Mouse (Mus musculus) kidney, embryonic 16.5 days (tissue): ENCODE results near the gene Isg20l2. TPM values are rescaled to one million over a fixed set of nuclear protein-coding genes. Genes with fewer than 3 reads are reported as not detected.

Source experiments
- ATAC-seq: fragments of 200-750 bp; cut with Nextera tagmentation; 2 replicates; pipeline ENCODE4 v1.8.0; 2017; ENCODE audit warnings: moderate TSS enrichment; ENCODE audit not compliant: low FRiP score, low TSS enrichment
- H3K27ac ChIP-seq: fragments of 300-500 bp; sonication (generic); 2 replicates; pipeline ENCODE4 v1.5.1; 2014; ENCODE audit warnings: low read length
- H3K27me3 ChIP-seq: fragments of 300-500 bp; sonication (generic); 2 replicates; pipeline ENCODE4 v1.6.1; 2014; ENCODE audit warnings: low read length, control low read depth, mixed read lengths; ENCODE audit not compliant: insufficient read depth
- H3K36me3 ChIP-seq: fragments of 300-500 bp; sonication (generic); 2 replicates; pipeline ENCODE4 v1.6.1; 2014; ENCODE audit warnings: low read length, control low read depth, mixed read lengths; ENCODE audit not compliant: insufficient read depth
- H3K4me1 ChIP-seq: fragments of 300-500 bp; sonication (generic); 2 replicates; pipeline ENCODE4 v1.6.1; 2014; ENCODE audit warnings: low read length, control low read depth, mixed read lengths; ENCODE audit not compliant: insufficient read depth
- H3K4me2 ChIP-seq: fragments of 300-500 bp; sonication (generic); replicated peaks from 2 replicates; pipeline ENCODE4 v1.6.1; 2014; ENCODE audit warnings: low read depth, low read length
- H3K4me3 ChIP-seq: fragments of 300-500 bp; sonication (generic); 2 replicates; pipeline ENCODE4 v1.5.1; 2014; ENCODE audit warnings: mild to moderate bottlenecking, low read length
- H3K9ac ChIP-seq: fragments of 300-500 bp; sonication (generic); replicated peaks from 2 replicates; pipeline ENCODE4 v1.6.1; 2014; ENCODE audit warnings: low read length
- H3K9me3 ChIP-seq: fragments of 300-500 bp; sonication (generic); 2 replicates; pipeline ENCODE4 v1.6.1; 2016; ENCODE audit warnings: low read length, control low read depth
- WGBS: fragments of 180-500 bp; shearing (Covaris S2); extraction: QIAGEN DNeasy Blood & Tissue Kit; methylation state at CpG from one replicate; pipeline ENCODE4 v1.1.7; 2014; 5-methylcytosine and 5-hydroxymethylcytosine counted together
- polyA plus RNA-seq: library from polyadenylated mRNA; unstranded; fragments of >200 nt; fragmentation: Nextera tagmentation; extraction: Ambion mirVana; gene quantifications from 2 replicates; pipeline ENCODE4 v1.2.1, GENCODE M21; 2015

Isg20l2 gene
- polyA plus RNA-seq, 1 experiment from 2014 or later, result 60.2 TPM

DNA sequence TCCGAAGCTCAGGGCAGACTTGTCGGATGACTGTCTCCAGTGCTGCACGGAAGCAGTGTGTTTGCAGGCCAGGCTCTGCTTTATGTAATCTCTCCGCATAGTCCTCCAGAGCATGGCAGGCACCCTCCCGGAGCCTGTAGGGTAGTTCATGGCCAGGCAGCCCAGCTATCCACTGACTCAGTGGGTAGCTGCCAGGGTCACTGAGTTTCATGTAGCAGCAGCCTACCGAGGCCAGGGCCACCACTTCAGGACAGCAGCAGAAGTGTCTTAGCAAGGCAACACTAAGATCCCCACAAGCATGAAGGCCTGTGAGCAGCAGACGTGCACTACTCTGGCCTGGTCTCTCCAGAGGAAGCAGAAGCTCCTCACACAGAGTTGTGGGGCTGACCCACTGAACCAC, 5.1 kb upstream of the Isg20l2 start:
- no peaks in the 10 kb centered on the region for H3K27me3 ChIP-seq
- no peak overlapping the region for H3K4me3 ChIP-seq
- H3K4me1 ChIP-seq, result peaks cover 9% of the 10 kb centered on the region
- H3K9ac ChIP-seq, result no peak overlapping the region
- H3K4me2 ChIP-seq, result no peak overlapping the region
- H3K36me3 ChIP-seq, result peaks cover 50% of the 10 kb centered on the region
- H3K27ac ChIP-seq, result no peak overlapping the region
- no peak for ATAC-seq
- 88% methylated on average over 7 of the region's 7 CpGs for WGBS
- no peaks in the 10 kb centered on the region for H3K9me3 ChIP-seq

- Histone ChIP-seq H3K9ac (no peak overlapping the region), H3K9me3 (no peaks in the 10 kb centered on the region), H3K4me3 (no peak overlapping the region), H3K4me1 (peaks cover 22% of the 10 kb centered on the region), H3K27me3 (no peaks in the 10 kb centered on the region), H3K27ac (no peak overlapping the region), H3K4me2 (no peak overlapping the region), H3K36me3 (peaks cover 51% of the 10 kb centered on the region)
- no peak for ATAC-seq
- WGBS, result 91% methylated on average over 5 of the region's 5 CpGs
These were observed 2.7 kb upstream of the Isg20l2 start for GRCm38 (mm10) chr3:87927452-87927851.

DNA sequence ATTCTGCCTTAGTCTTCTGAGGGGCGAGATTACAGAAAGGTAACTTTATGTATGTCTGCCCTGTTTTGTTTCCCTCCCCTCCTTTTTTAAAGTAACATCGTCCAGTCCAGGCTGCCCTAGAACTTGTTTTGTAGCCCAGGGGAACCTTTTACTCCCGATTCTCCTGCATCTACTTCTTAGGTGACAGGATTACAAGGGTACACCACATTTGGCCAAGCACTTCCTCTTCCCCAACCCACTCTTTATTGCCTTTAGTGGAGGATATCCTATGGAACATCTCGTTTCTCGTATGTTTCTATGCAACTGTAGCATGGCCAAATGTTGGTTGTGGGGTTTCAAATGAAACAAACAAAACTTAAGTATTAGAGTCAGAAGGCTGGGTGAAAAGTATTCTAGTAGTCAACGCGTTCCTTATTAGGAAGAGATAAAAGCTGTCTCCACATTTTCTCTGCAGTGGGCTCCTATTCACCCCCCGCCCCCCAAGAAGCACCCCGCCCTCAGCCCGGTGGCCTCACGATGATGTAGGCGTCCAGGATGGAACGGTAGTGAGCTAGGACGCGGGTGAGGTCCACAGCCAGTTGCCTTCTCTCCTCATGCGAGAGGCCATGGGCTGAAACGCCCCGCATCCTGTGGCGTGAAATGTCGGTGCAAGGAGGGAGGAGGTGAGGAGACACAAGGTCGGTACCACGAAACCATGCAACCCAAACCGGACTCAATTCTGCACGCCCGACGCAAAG, 605 bp upstream of the Isg20l2 start:
- Histone ChIP-seq H3K9ac (peak overlapping the region; percentile 84), H3K27me3 (no peaks in the 10 kb centered on the region), H3K9me3 (no peaks in the 10 kb centered on the region), H3K4me3 (peak overlapping the region; percentile 94), H3K4me2 (peak overlapping the region; percentile 86), H3K36me3 (peaks cover 40% of the 10 kb centered on the region), H3K4me1 (peaks cover 22% of the 10 kb centered on the region), H3K27ac (peak overlapping the region; percentile 75)
- ATAC-seq, result peak; percentile 47; the same call in 1 of the 2 replicates
- 4% methylated on average over 26 of the region's 26 CpGs for WGBS

DNA sequence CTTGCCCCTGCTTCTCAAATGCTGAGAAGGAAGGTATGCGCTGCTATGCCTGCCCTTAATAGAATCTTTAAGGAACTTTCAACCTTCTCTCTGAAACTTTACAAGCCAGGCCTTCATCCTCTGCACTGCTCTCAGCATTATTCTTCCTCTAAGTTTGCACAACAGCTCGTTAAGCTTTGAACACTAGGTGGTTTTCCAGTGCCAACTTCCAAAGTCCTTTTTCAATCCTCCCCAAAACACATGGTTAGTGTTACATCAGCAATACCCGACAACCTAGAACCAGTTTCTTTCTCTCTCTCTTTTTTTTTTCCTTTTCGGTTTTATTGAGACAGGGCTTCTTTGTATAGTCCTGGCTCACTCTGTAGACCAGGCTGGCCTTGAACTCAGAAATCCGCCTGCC, 3.9 kb downstream of the Isg20l2 start:
- H3K9ac ChIP-seq, result no peak overlapping the region
- no peaks in the 10 kb centered on the region for H3K9me3 ChIP-seq
- WGBS, result 82% methylated on average over 5 of the region's 5 CpGs
- H3K4me3 ChIP-seq, result no peak overlapping the region
- no peaks in the 10 kb centered on the region for H3K27me3 ChIP-seq
- H3K4me2 ChIP-seq, result no peak overlapping the region
- H3K4me1 ChIP-seq, result peaks cover 30% of the 10 kb centered on the region
- no peak overlapping the region for H3K27ac ChIP-seq
- H3K36me3 ChIP-seq, result peaks cover 43% of the 10 kb centered on the region
- no peak for ATAC-seq

DNA sequence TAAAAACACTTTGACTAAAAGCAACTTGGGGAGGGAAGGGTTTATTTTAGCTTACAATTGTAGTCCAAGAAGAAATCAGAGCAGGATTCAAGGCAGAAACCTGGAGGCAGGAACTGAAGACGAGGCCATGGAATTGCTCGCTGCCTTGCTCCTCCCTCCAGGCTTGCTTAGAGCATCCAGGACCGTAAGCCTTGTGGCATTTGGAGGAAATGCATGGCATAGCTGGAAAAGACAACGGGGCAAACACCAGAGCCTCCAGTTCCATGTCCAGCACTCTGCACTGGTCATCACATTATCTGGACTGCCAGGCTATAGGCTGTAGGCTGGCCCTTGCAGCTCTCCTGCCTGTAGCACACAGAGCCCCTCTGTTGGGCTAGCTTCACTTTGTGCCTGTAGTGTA, 4.4 kb downstream of the Isg20l2 start:
- H3K9me3 ChIP-seq, result no peaks in the 10 kb centered on the region
- no peak overlapping the region for H3K4me2 ChIP-seq
- H3K4me3 ChIP-seq, result no peak overlapping the region
- peaks cover 47% of the 10 kb centered on the region for H3K36me3 ChIP-seq
- H3K4me1 ChIP-seq, result peaks cover 26% of the 10 kb centered on the region
- 69% methylated on average over 4 of the region's 4 CpGs for WGBS
- H3K27ac ChIP-seq, result no peak overlapping the region
- H3K27me3 ChIP-seq, result no peaks in the 10 kb centered on the region
- ATAC-seq, result no peak
- no peak overlapping the region for H3K9ac ChIP-seq

DNA sequence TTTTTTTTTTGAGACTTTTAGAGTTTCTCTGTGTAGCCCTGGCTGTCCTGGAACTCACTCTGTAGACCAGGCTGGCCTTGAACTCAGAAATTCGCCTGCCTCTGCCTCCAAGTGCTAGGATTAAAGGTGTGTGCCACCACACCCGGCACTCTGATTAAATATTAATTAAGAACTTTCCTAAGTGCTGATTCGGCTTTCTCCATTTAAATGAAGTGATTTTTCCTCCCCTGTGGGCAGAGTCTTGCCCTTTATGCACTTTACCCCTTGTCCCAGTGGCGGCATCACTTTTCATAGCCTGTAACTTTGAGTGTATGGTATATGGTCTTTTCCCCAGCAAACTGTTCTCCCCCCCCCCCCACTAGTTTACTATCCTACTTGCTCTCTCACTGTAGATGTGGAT, 5.1 kb downstream of the Isg20l2 start:
- H3K36me3 ChIP-seq, result peaks cover 54% of the 10 kb centered on the region
- ATAC-seq, result no peak
- WGBS, result 73% methylated on average over 4 of the region's 4 CpGs

GRCm38 (mm10) chr3:87935776-87936175, 5.7 kb downstream of the Isg20l2 start:
- Histone ChIP-seq H3K9me3 (no peaks in the 10 kb centered on the region), H3K9ac (0 out of 2 replicates have a peak overlapping the region, but pooled peaks have one; percentile 10), H3K4me2 (no peak overlapping the region), H3K27ac (no peak overlapping the region), H3K27me3 (no peaks in the 10 kb centered on the region), H3K4me3 (no peak overlapping the region), H3K36me3 (peaks cover 57% of the 10 kb centered on the region), H3K4me1 (peaks cover 26% of the 10 kb centered on the region)
- 98% methylated on average over 2 of the region's 2 CpGs for WGBS
- ATAC-seq, result peak; percentile 40

More for the DNA sequence above, 5.1 kb downstream of the Isg20l2 start:
- Histone ChIP-seq H3K9ac (no peak overlapping the region), H3K27me3 (no peaks in the 10 kb centered on the region), H3K4me1 (peaks cover 26% of the 10 kb centered on the region), H3K27ac (no peak overlapping the region), H3K9me3 (no peaks in the 10 kb centered on the region), H3K4me2 (no peak overlapping the region), H3K4me3 (no peak overlapping the region)

- Histone ChIP-seq H3K4me1 (peaks cover 17% of the 10 kb centered on the region), H3K9me3 (no peaks in the 10 kb centered on the region), H3K4me2 (no peak overlapping the region), H3K27ac (no peak overlapping the region), H3K9ac (no peak overlapping the region), H3K36me3 (peaks cover 55% of the 10 kb centered on the region), H3K27me3 (no peaks in the 10 kb centered on the region), H3K4me3 (no peak overlapping the region)
- WGBS, result 68% methylated on average over 5 of the region's 5 CpGs
- ATAC-seq, result no peak
These were observed 10.5 kb downstream of the Isg20l2 start for GRCm38 (mm10) chr3:87940611-87941010.

DNA sequence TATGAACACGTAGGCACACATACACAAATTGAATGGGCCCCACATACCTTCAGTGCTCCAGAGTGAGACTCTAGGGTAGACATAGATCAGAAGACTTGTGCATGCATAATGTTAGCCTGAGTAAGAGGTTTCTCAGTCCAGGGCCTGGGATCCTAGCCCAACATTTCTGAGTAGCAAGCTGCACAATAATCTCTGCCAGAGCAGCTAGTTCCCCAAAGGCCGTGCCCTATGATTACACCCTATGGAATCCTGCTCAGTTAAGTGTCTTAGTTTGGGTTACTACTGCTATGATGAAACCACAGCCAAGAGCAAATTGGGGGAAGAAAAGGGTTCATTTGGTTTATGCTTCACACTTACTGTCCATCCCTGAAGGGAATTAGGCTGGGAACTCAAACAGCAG, 12.4 kb downstream of the Isg20l2 start:
- Histone ChIP-seq H3K4me3 (no peak overlapping the region), H3K4me1 (peaks cover 28% of the 10 kb centered on the region), H3K4me2 (no peak overlapping the region), H3K27ac (no peak overlapping the region), H3K36me3 (peaks cover 48% of the 10 kb centered on the region), H3K9ac (no peak overlapping the region), H3K9me3 (no peaks in the 10 kb centered on the region), H3K27me3 (no peaks in the 10 kb centered on the region)
- ATAC-seq, result no peak
- 85% methylated on average over 2 of the region's 2 CpGs for WGBS

- Histone ChIP-seq H3K9me3 (no peaks in the 10 kb centered on the region), H3K27ac (no peak overlapping the region), H3K4me1 (peaks cover 39% of the 10 kb centered on the region), H3K36me3 (peaks cover 38% of the 10 kb centered on the region), H3K27me3 (no peaks in the 10 kb centered on the region), H3K4me3 (no peak overlapping the region), H3K9ac (no peak overlapping the region), H3K4me2 (no peak overlapping the region)
- WGBS, result 58% methylated on average over 7 of the region's 7 CpGs
- ATAC-seq, result no peak
These were observed 13.5 kb downstream of the Isg20l2 start for GRCm38 (mm10) chr3:87943586-87943985.
